Mouse (Mus musculus) cerebellum, adult 2 months (tissue): ENCODE measurements at regions not wholly inside any gene's neighbourhood (a gene's known extent, or its start where the extent isn't known, plus 50 kb on each side); places are given as distances from the start of the nearest gene placed in this dataset.

Experiments
- DNase-seq, 2 experiments: peaks; one replicate each; pipeline ENCODE4 v3.0.0; 2021
- H3K27ac ChIP-seq: fragments of 200-500 bp; 2 replicates; pipeline ENCODE4 v1.5.1; 2012; ENCODE audit warnings: low read length, control low read depth, inconsistent platforms; ENCODE audit not compliant: insufficient read depth
- H3K27me3 ChIP-seq: fragments of 200-500 bp; 2 replicates; pipeline ENCODE4 v1.6.1; 2012; ENCODE audit warnings: inconsistent platforms, mild to moderate bottlenecking, low read length, moderate library complexity; ENCODE audit not compliant: control insufficient read depth, insufficient read depth
- H3K4me1 ChIP-seq: fragments of 200-500 bp; 2 replicates; pipeline ENCODE4 v1.6.1; 2011; ENCODE audit warnings: low read length; ENCODE audit not compliant: control insufficient read depth, insufficient read depth
- H3K4me3 ChIP-seq: fragments of 200-500 bp; replicated peaks from 2 replicates; pipeline ENCODE3; 2011; ENCODE audit warnings: mild to moderate bottlenecking, low read depth, low read length, control low read depth; ENCODE audit not compliant: insufficient read depth
- CTCF ChIP-seq: fragments of 200-500 bp; IDR thresholded peaks from 2 replicates; pipeline ENCODE4 v1.5.1; 2011; ENCODE audit warnings: low read depth, mild to moderate bottlenecking, control low read depth, low read length, moderate library complexity, borderline replicate concordance; ENCODE audit not compliant: insufficient read depth
- POLR2A ChIP-seq: fragments of 200-500 bp; IDR thresholded peaks from 2 replicates; pipeline ENCODE4 v1.6.1; 2011; ENCODE audit warnings: low read length, control low read depth, borderline replicate concordance; ENCODE audit not compliant: insufficient read depth
- WGBS: fragments of 180-500 bp; shearing (Covaris S2); methylation state at CpG from one replicate; pipeline ENCODE4 v1.1.7; 2018; 5-methylcytosine and 5-hydroxymethylcytosine counted together

- WGBS: 44% methylated on average over 3 of the region's 3 CpGs
- H3K4me1 ChIP-seq: no peaks in the 10 kb centered on the region
- no peak overlapping the region for H3K27ac ChIP-seq
- H3K27me3 ChIP-seq: no peaks in the 10 kb centered on the region
- no peak for DNase-seq
- TF ChIP-seq POLR2A: no peak
- no peak for TF ChIP-seq CTCF
- no peak overlapping the region for H3K4me3 ChIP-seq
These were observed 118.3 kb downstream of the Nfkbiz start for GRCm38 (mm10) chr16:55720430-55720829.

GRCm38 (mm10) chr16:55710017-55710416 is 128.7 kb downstream of the Nfkbiz start:
- TF ChIP-seq CTCF: no peak
- TF ChIP-seq POLR2A: no peak
- H3K4me1 ChIP-seq: no peaks in the 10 kb centered on the region
- DNase-seq: no peak
- no peak overlapping the region for H3K27ac ChIP-seq
- no peak overlapping the region for H3K4me3 ChIP-seq
- WGBS: 51% methylated on average over 3 of the region's 3 CpGs
- H3K27me3 ChIP-seq: no peaks in the 10 kb centered on the region

- Histone ChIP-seq H3K27me3 (no peaks in the 10 kb centered on the region), H3K4me3 (no peak overlapping the region), H3K27ac (no peak overlapping the region), H3K4me1 (no peaks in the 10 kb centered on the region)
- no peak for DNase-seq
- TF ChIP-seq CTCF (no peak), POLR2A (no peak)
These were observed 132.2 kb downstream of the Nfkbiz start for GRCm38 (mm10) chr16:55706502-55706901.

- DNase-seq: no peak
- no peaks in the 10 kb centered on the region for H3K27me3 ChIP-seq
- H3K4me3 ChIP-seq: no peak overlapping the region
- H3K4me1 ChIP-seq: no peaks in the 10 kb centered on the region
- TF ChIP-seq POLR2A: no peak
- TF ChIP-seq CTCF: no peak
- WGBS: 84% methylated on average over 3 of the region's 3 CpGs
- no peak overlapping the region for H3K27ac ChIP-seq
These were observed 140.2 kb downstream of the Nfkbiz start for GRCm38 (mm10) chr16:55698489-55698892.

- no peak for DNase-seq
- no peak for TF ChIP-seq POLR2A
- no peak for TF ChIP-seq CTCF
- WGBS: 91% methylated on average over 2 of the region's 2 CpGs
- Histone ChIP-seq H3K4me1 (no peaks in the 10 kb centered on the region), H3K4me3 (no peak overlapping the region), H3K27me3 (no peaks in the 10 kb centered on the region), H3K27ac (no peak overlapping the region)
These were observed 147.6 kb downstream of the Nfkbiz start for GRCm38 (mm10) chr16:55691069-55691468.

- no peak for DNase-seq
- no peak overlapping the region for H3K4me3 ChIP-seq
- H3K27ac ChIP-seq: no peak overlapping the region
- WGBS: 88% methylated on average over 1 of the region's 1 CpGs
- H3K27me3 ChIP-seq: no peaks in the 10 kb centered on the region
- no peak for TF ChIP-seq CTCF
- no peak for TF ChIP-seq POLR2A
- no peaks in the 10 kb centered on the region for H3K4me1 ChIP-seq
These were observed 174.8 kb downstream of the Nfkbiz start for GRCm38 (mm10) chr16:55663946-55664345.

- Histone ChIP-seq H3K4me1 (no peaks in the 10 kb centered on the region), H3K27ac (no peak overlapping the region), H3K4me3 (no peak overlapping the region), H3K27me3 (no peaks in the 10 kb centered on the region)
- DNase-seq: no peak
- TF ChIP-seq CTCF (no peak), POLR2A (no peak)
- WGBS: 52% methylated on average over 3 of the region's 3 CpGs
These were observed 201.8 kb downstream of the Nfkbiz start for GRCm38 (mm10) chr16:55636667-55637450.

GRCm38 (mm10) chr16:55636224-55636623 is 202.5 kb downstream of the Nfkbiz start:
- TF ChIP-seq POLR2A (no peak), CTCF (no peak)
- WGBS: 89% methylated on average over 4 of the region's 4 CpGs
- Histone ChIP-seq H3K4me3 (no peak overlapping the region), H3K27ac (no peak overlapping the region), H3K27me3 (no peaks in the 10 kb centered on the region), H3K4me1 (no peaks in the 10 kb centered on the region)
- no peak for DNase-seq

GRCm38 (mm10) chr16:55634691-55635090 is 204.0 kb downstream of the Nfkbiz start:
- WGBS: 84% methylated on average over 1 of the region's 1 CpGs
- no peaks in the 10 kb centered on the region for H3K27me3 ChIP-seq
- no peak for DNase-seq
- no peak overlapping the region for H3K27ac ChIP-seq
- no peak for TF ChIP-seq CTCF
- TF ChIP-seq POLR2A: no peak
- no peaks in the 10 kb centered on the region for H3K4me1 ChIP-seq
- H3K4me3 ChIP-seq: no peak overlapping the region
